Mouse (Mus musculus): ENCODE measurements around the gene Gcnt7. TPM values are rescaled to one million over a fixed set of nuclear protein-coding genes. Genes with fewer than 3 reads are reported as not detected.

The Gcnt7 gene
- polyA plus RNA-seq, 1 experiment from 2014 or later, result 0.86 TPM

DNA sequence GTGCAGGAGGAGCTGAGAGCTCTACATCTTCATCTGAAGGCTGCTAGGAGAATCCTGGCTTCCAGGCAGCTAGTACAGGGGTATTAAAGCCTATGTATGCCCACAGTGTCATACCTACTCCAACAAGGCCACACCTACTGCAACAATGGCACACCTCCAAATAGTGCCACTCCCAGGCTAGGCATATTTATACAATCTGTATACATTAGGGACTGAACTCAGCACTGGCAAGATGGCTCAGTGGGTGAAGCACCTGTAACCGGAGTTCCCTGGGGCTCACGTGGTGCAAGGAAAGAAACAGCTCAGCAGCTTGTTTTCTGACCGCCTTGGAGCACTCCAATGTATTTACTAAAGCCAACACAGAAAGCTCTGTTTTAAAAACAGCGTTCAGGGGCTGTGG, 12.8 kb downstream of the Gcnt7 start:
- peaks cover 14% of the 10 kb centered on the region for H3K36me3 ChIP-seq (ENCODE audit: control insufficient read depth, insufficient read depth, low read length)
- 89% methylated on average over 4 of the region's 4 CpGs for whole genome bisulfite sequencing
- ATAC-seq (ENCODE audit: low FRiP score) (no peak), DNase-seq (ENCODE audit: low spot score, missing footprints) (no peak)
- H3K4me2 ChIP-seq, result no peak overlapping the region
- H3K9me3 ChIP-seq (ENCODE audit: control insufficient read depth, low read length), result no peaks in the 10 kb centered on the region
- H3K4me3 ChIP-seq (ENCODE audit: low read depth, low read length), result no peak overlapping the region
- peaks cover 9% of the 10 kb centered on the region for H3K4me1 ChIP-seq (ENCODE audit: control insufficient read depth, insufficient read depth, low read length)
- no peak overlapping the region for H3K27ac ChIP-seq (ENCODE audit: low read depth, low read length)
- no peak overlapping the region for H3K9ac ChIP-seq (ENCODE audit: low read length)
- H3K27me3 ChIP-seq (ENCODE audit: control insufficient read depth, insufficient read depth, low read length), result no peaks in the 10 kb centered on the region

- 33% methylated on average over 6 of the region's 6 CpGs for WGBS
- ATAC-seq (ENCODE audit: low FRiP score) (no peak), DNase-seq (ENCODE audit: low spot score, missing footprints) (no peak)
- Histone ChIP-seq H3K27ac (ENCODE audit: low read depth, low read length) (no peak overlapping the region), H3K4me1 (ENCODE audit: control insufficient read depth, insufficient read depth, low read length) (peaks cover 15% of the 10 kb centered on the region), H3K36me3 (ENCODE audit: control insufficient read depth, insufficient read depth, low read length) (peaks cover 1% of the 10 kb centered on the region), H3K4me2 (peak overlapping the region; percentile 92), H3K4me3 (ENCODE audit: low read depth, low read length) (peak overlapping the region; percentile 81), H3K9ac (ENCODE audit: low read length) (peak overlapping the region; percentile 68), H3K9me3 (ENCODE audit: control insufficient read depth, low read length) (no peaks in the 10 kb centered on the region), H3K27me3 (ENCODE audit: control insufficient read depth, insufficient read depth, low read length) (no peaks in the 10 kb centered on the region)
Observed at GRCm38 (mm10) chr2:172441176-172441575, 17.2 kb downstream of the Gcnt7 start.

DNA sequence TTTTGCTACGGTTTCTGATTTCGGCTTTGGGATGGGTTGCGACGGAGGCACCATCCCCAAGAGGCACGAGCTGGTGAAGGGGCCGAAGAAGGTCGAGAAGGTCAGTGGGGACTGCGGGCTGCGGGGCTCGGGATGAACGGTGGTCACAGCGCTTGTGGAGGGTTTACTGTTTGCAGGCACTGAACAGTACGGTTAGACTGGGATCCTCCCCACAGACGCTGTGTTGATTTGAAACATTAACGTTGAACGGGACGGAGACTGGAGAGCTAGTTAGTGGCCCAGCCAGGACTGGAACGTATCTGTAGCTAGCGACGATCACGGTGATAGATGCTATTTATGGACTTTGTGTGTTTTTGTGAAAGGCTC, 17.8 kb downstream of the Gcnt7 start:
- no peaks in the 10 kb centered on the region for H3K9me3 ChIP-seq (ENCODE audit: control insufficient read depth, low read length)
- no peak overlapping the region for H3K27ac ChIP-seq (ENCODE audit: low read depth, low read length)
- ATAC-seq (ENCODE audit: low FRiP score), result peak; percentile 81; the same call in 1 of the 2 replicates
- under 1% methylated on average over 21 of the region's 21 CpGs for WGBS
- H3K4me3 ChIP-seq (ENCODE audit: low read depth, low read length), result peak overlapping the region; percentile 81
- peaks cover 15% of the 10 kb centered on the region for H3K4me1 ChIP-seq (ENCODE audit: control insufficient read depth, insufficient read depth, low read length)
- H3K36me3 ChIP-seq (ENCODE audit: control insufficient read depth, insufficient read depth, low read length), result no peaks in the 10 kb centered on the region
- DNase-seq (ENCODE audit: low spot score, missing footprints), result no peak
- no peaks in the 10 kb centered on the region for H3K27me3 ChIP-seq (ENCODE audit: control insufficient read depth, insufficient read depth, low read length)
- H3K4me2 ChIP-seq, result peak overlapping the region; percentile 92
- H3K9ac ChIP-seq (ENCODE audit: low read length), result peak overlapping the region; percentile 68

GRCm38 (mm10) chr2:172439843-172440639, 18.4 kb downstream of the Gcnt7 start, which contains the start of gene Rtf2:
Gene Rtf2 (plus strand): TSS chr2:172440556.
- Histone ChIP-seq H3K36me3 (ENCODE audit: control insufficient read depth, insufficient read depth, low read length) (no peaks in the 10 kb centered on the region), H3K4me3 (ENCODE audit: low read depth, low read length) (peak within 1 kb of the TSS; percentile 81), H3K9me3 (ENCODE audit: control insufficient read depth, low read length) (no peaks in the 10 kb centered on the region), H3K27me3 (ENCODE audit: control insufficient read depth, insufficient read depth, low read length) (no peaks in the 10 kb centered on the region), H3K9ac (ENCODE audit: low read length) (peak within 1 kb of the TSS; percentile 68), H3K27ac (ENCODE audit: low read depth, low read length) (no peak within 1 kb of the TSS), H3K4me2 (peak within 1 kb of the TSS; percentile 92), H3K4me1 (ENCODE audit: control insufficient read depth, insufficient read depth, low read length) (peaks cover 15% of the 10 kb centered on the region)
- WGBS, result 2% methylated on average over 35 of the region's 35 CpGs
- ATAC-seq (ENCODE audit: low FRiP score), result peak; percentile 99
- DNase-seq (ENCODE audit: low spot score, missing footprints), result peak; percentile 100

GRCm38 (mm10) chr2:172437371-172437952, 20.9 kb downstream of the Gcnt7 start:
- ATAC-seq (ENCODE audit: low FRiP score), result no peak
- H3K27ac ChIP-seq (ENCODE audit: low read depth, low read length), result no peak overlapping the region

GRCm38 (mm10) chr2:172433746-172434145, 24.6 kb downstream of the Gcnt7 start:
- H3K27me3 ChIP-seq (ENCODE audit: control insufficient read depth, insufficient read depth, low read length), result no peaks in the 10 kb centered on the region
- no peak for ATAC-seq (ENCODE audit: low FRiP score)
- no peak overlapping the region for H3K4me3 ChIP-seq (ENCODE audit: low read depth, low read length)
- no peak overlapping the region for H3K9ac ChIP-seq (ENCODE audit: low read length)
- 51% methylated on average over 5 of the region's 5 CpGs for WGBS
- no peak overlapping the region for H3K4me2 ChIP-seq
- no peaks in the 10 kb centered on the region for H3K4me1 ChIP-seq (ENCODE audit: control insufficient read depth, insufficient read depth, low read length)
- no peaks in the 10 kb centered on the region for H3K9me3 ChIP-seq (ENCODE audit: control insufficient read depth, low read length)
- no peaks in the 10 kb centered on the region for H3K36me3 ChIP-seq (ENCODE audit: control insufficient read depth, insufficient read depth, low read length)
- DNase-seq (ENCODE audit: low spot score, missing footprints), result no peak
- no peak overlapping the region for H3K27ac ChIP-seq (ENCODE audit: low read depth, low read length)

More at GRCm38 (mm10) chr2:172437371-172437952, 20.9 kb downstream of the Gcnt7 start:
- Histone ChIP-seq H3K4me1 (ENCODE audit: control insufficient read depth, insufficient read depth, low read length) (peaks cover 15% of the 10 kb centered on the region), H3K9ac (ENCODE audit: low read length) (no peak overlapping the region), H3K4me3 (ENCODE audit: low read depth, low read length) (no peak overlapping the region), H3K4me2 (no peak overlapping the region), H3K9me3 (ENCODE audit: control insufficient read depth, low read length) (no peaks in the 10 kb centered on the region), H3K36me3 (ENCODE audit: control insufficient read depth, insufficient read depth, low read length) (no peaks in the 10 kb centered on the region), H3K27me3 (ENCODE audit: control insufficient read depth, insufficient read depth, low read length) (no peaks in the 10 kb centered on the region)
- WGBS, result 78% methylated on average over 16 of the region's 16 CpGs
- DNase-seq (ENCODE audit: low spot score, missing footprints), result no peak

GRCm38 (mm10) chr2:172430609-172431008, 27.8 kb downstream of the Gcnt7 start:
- Histone ChIP-seq H3K36me3 (ENCODE audit: control insufficient read depth, insufficient read depth, low read length) (no peaks in the 10 kb centered on the region), H3K9me3 (ENCODE audit: control insufficient read depth, low read length) (no peaks in the 10 kb centered on the region), H3K4me2 (no peak overlapping the region), H3K9ac (ENCODE audit: low read length) (no peak overlapping the region), H3K27ac (ENCODE audit: low read depth, low read length) (no peak overlapping the region), H3K4me1 (ENCODE audit: control insufficient read depth, insufficient read depth, low read length) (no peaks in the 10 kb centered on the region), H3K27me3 (ENCODE audit: control insufficient read depth, insufficient read depth, low read length) (no peaks in the 10 kb centered on the region), H3K4me3 (ENCODE audit: low read depth, low read length) (no peak overlapping the region)
- ATAC-seq (ENCODE audit: low FRiP score) (no peak), DNase-seq (ENCODE audit: low spot score, missing footprints) (no peak)
- WGBS, result 67% methylated on average over 1 of the region's 1 CpGs

DNA sequence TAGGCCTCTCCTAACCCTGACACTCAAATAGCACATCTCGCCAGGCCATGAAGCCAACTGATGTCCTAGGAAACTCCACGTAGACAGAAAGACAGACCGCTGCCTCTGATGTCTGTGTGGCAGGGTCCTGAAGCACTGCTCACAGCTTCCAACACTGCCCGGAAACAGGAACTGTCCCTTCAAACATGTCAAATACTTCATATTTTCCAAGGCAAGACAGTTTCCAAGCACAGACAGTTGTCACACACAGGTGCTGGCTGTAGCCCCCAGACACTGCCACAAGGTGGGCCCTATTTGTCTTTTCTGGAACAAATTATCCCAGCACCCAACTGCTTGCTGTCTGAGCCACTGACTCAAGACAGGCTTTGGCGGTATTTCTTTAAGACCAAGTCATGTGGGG, 40.2 kb downstream of the Gcnt7 start:
- H3K27ac ChIP-seq (ENCODE audit: low read depth, low read length), result no peak overlapping the region
- no peak overlapping the region for H3K4me2 ChIP-seq
- no peaks in the 10 kb centered on the region for H3K36me3 ChIP-seq (ENCODE audit: control insufficient read depth, insufficient read depth, low read length)
- no peak overlapping the region for H3K9ac ChIP-seq (ENCODE audit: low read length)
- no peaks in the 10 kb centered on the region for H3K27me3 ChIP-seq (ENCODE audit: control insufficient read depth, insufficient read depth, low read length)
- H3K4me1 ChIP-seq (ENCODE audit: control insufficient read depth, insufficient read depth, low read length), result 0 out of 2 replicates have a peak, but pooled peaks cover 2% of the 10 kb centered on the region
- 87% methylated on average over 5 of the region's 5 CpGs for WGBS
- no peaks in the 10 kb centered on the region for H3K9me3 ChIP-seq (ENCODE audit: control insufficient read depth, low read length)
- ATAC-seq (ENCODE audit: low FRiP score), result no peak
- peak; percentile 69 for DNase-seq (ENCODE audit: low spot score, missing footprints)
- H3K4me3 ChIP-seq (ENCODE audit: low read depth, low read length), result no peak overlapping the region

GRCm38 (mm10) chr2:172416876-172417275, 41.5 kb downstream of the Gcnt7 start:
- Histone ChIP-seq H3K27ac (ENCODE audit: low read depth, low read length) (no peak overlapping the region), H3K36me3 (ENCODE audit: control insufficient read depth, insufficient read depth, low read length) (no peaks in the 10 kb centered on the region), H3K4me2 (no peak overlapping the region), H3K9me3 (ENCODE audit: control insufficient read depth, low read length) (no peaks in the 10 kb centered on the region), H3K4me3 (ENCODE audit: low read depth, low read length) (no peak overlapping the region), H3K9ac (ENCODE audit: low read length) (no peak overlapping the region), H3K27me3 (ENCODE audit: control insufficient read depth, insufficient read depth, low read length) (no peaks in the 10 kb centered on the region), H3K4me1 (ENCODE audit: control insufficient read depth, insufficient read depth, low read length) (peaks cover 5% of the 10 kb centered on the region; the same call in 1 of the 2 replicates)
- 88% methylated on average over 5 of the region's 5 CpGs for WGBS
- DNase-seq (ENCODE audit: low spot score, missing footprints), result no peak
- no peak for ATAC-seq (ENCODE audit: low FRiP score)
